Mouse (Mus musculus) 3T3-L1 (cell line): ENCODE measurements at regions not wholly inside any gene's neighbourhood (a gene's known extent, or its start where the extent isn't known, plus 50 kb on each side); places are given as distances from the start of the nearest gene placed in this dataset.

Source experiments
- DNase-seq: peaks from one replicate; pipeline ENCODE4 v3.0.0-alpha.2; 2015; ENCODE audit warnings: low read depth, low spot score

GRCm38 (mm10) chr15:11774717-11775116, 132.4 kb downstream of the Npr3 start:
- no peak for DNase-seq

GRCm38 (mm10) chr15:11770596-11770995, 136.5 kb downstream of the Npr3 start:
- DNase-seq = peak; percentile 76

- no peak for DNase-seq
These were observed 149.1 kb downstream of the Npr3 start for GRCm38 (mm10) chr15:11757963-11758362.

GRCm38 (mm10) chr15:11756786-11757185, 150.3 kb downstream of the Npr3 start:
- DNase-seq = no peak

- peak; percentile 84 for DNase-seq
These were observed 153.9 kb downstream of the Npr3 start for GRCm38 (mm10) chr15:11753216-11753615.

- DNase-seq = no peak
These were observed 156.2 kb downstream of the Npr3 start for GRCm38 (mm10) chr15:11750893-11751292.

GRCm38 (mm10) chr15:11749509-11749908, 157.6 kb downstream of the Npr3 start:
- DNase-seq = no peak

GRCm38 (mm10) chr15:11748306-11748705, 158.8 kb downstream of the Npr3 start:
- no peak for DNase-seq

- DNase-seq = no peak
These were observed 160.3 kb downstream of the Npr3 start for GRCm38 (mm10) chr15:11746754-11747153.

GRCm38 (mm10) chr15:11745629-11746372, 161.3 kb downstream of the Npr3 start:
- no peak for DNase-seq

- DNase-seq = peak; percentile 13
These were observed 162.2 kb downstream of the Npr3 start for GRCm38 (mm10) chr15:11744903-11745302.

- DNase-seq = peak; percentile 61
These were observed 162.8 kb downstream of the Npr3 start for GRCm38 (mm10) chr15:11744296-11744695.

GRCm38 (mm10) chr15:11742820-11743219, 164.3 kb downstream of the Npr3 start:
- no peak for DNase-seq

- no peak for DNase-seq
These were observed 164.7 kb downstream of the Npr3 start for GRCm38 (mm10) chr15:11742346-11742729.

- no peak for DNase-seq
These were observed 165.3 kb downstream of the Npr3 start for GRCm38 (mm10) chr15:11741598-11742345.

GRCm38 (mm10) chr15:11737436-11738000, 169.6 kb downstream of the Npr3 start:
- no peak for DNase-seq

- DNase-seq = no peak
These were observed 172.3 kb downstream of the Npr3 start for GRCm38 (mm10) chr15:11734639-11735265.

GRCm38 (mm10) chr15:11729381-11729780, 177.7 kb downstream of the Npr3 start:
- DNase-seq = peak; percentile 24

- DNase-seq = no peak
These were observed 181.2 kb downstream of the Npr3 start for GRCm38 (mm10) chr15:11725620-11726530.

- DNase-seq = no peak
These were observed 186.4 kb downstream of the Npr3 start for GRCm38 (mm10) chr15:11720645-11721044.

- no peak for DNase-seq
These were observed 190.8 kb downstream of the Npr3 start for GRCm38 (mm10) chr15:11716168-11716842.
